Mouse (Mus musculus): Measurements from ENCODE around the gene Chil1. TPM values are rescaled to one million over a fixed set of nuclear protein-coding genes. Genes with fewer than 3 reads are reported as not detected.

The Chil1 gene
- polyA plus RNA-seq, 1 experiment from 2014 or later = 2.8 TPM

GRCm38 (mm10) chr1:134160404-134160803 is 21.6 kb upstream of the Chil1 start:
- H3K4me1 ChIP-seq (replicated peaks) = no peaks in the 10 kb centered on the region
- H3K4me2 ChIP-seq = no peak overlapping the region
- no peak overlapping the region for H3K9ac ChIP-seq
- H3K9me3 ChIP-seq = no peaks in the 10 kb centered on the region
- ATAC-seq (ENCODE audit: low FRiP score) = no peak
- WGBS = 95% methylated on average over 3 of the region's 3 CpGs
- no peaks in the 10 kb centered on the region for H3K27me3 ChIP-seq
- no peak overlapping the region for H3K4me3 ChIP-seq
- H3K36me3 ChIP-seq = no peaks in the 10 kb centered on the region
- no peak overlapping the region for H3K27ac ChIP-seq

- H3K9ac ChIP-seq = no peak overlapping the region
- H3K9me3 ChIP-seq = no peaks in the 10 kb centered on the region
- no peaks in the 10 kb centered on the region for H3K4me1 ChIP-seq (replicated peaks)
- no peak overlapping the region for H3K4me3 ChIP-seq
- no peaks in the 10 kb centered on the region for H3K27me3 ChIP-seq
- no peak for ATAC-seq (ENCODE audit: low FRiP score)
- WGBS = 83% methylated on average over 6 of the region's 6 CpGs
- H3K36me3 ChIP-seq = no peaks in the 10 kb centered on the region
- no peak overlapping the region for H3K4me2 ChIP-seq
- no peak overlapping the region for H3K27ac ChIP-seq
Measured at GRCm38 (mm10) chr1:134161399-134161798, 20.6 kb upstream of the Chil1 start.

- ATAC-seq (ENCODE audit: low FRiP score) = no peak
- H3K4me2 ChIP-seq = no peak overlapping the region
- no peaks in the 10 kb centered on the region for H3K36me3 ChIP-seq
- 82% methylated on average over 6 of the region's 6 CpGs for WGBS
- H3K4me3 ChIP-seq = no peak overlapping the region
- H3K9me3 ChIP-seq = no peaks in the 10 kb centered on the region
- no peaks in the 10 kb centered on the region for H3K27me3 ChIP-seq
- H3K27ac ChIP-seq = no peak overlapping the region
- H3K4me1 ChIP-seq (replicated peaks) = no peaks in the 10 kb centered on the region
- no peak overlapping the region for H3K9ac ChIP-seq
Measured at GRCm38 (mm10) chr1:134162510-134163225, 19.3 kb upstream of the Chil1 start.

GRCm38 (mm10) chr1:134163476-134163875 is 18.5 kb upstream of the Chil1 start:
- no peaks in the 10 kb centered on the region for H3K36me3 ChIP-seq
- no peaks in the 10 kb centered on the region for H3K27me3 ChIP-seq
- no peak overlapping the region for H3K9ac ChIP-seq
- H3K27ac ChIP-seq = no peak overlapping the region
- H3K4me2 ChIP-seq = no peak overlapping the region
- no peak overlapping the region for H3K4me3 ChIP-seq
- H3K4me1 ChIP-seq (replicated peaks) = no peaks in the 10 kb centered on the region
- H3K9me3 ChIP-seq = no peaks in the 10 kb centered on the region
- 84% methylated on average over 7 of the region's 7 CpGs for WGBS
- no peak for ATAC-seq (ENCODE audit: low FRiP score)

- no peaks in the 10 kb centered on the region for H3K36me3 ChIP-seq
- no peak overlapping the region for H3K4me2 ChIP-seq
- H3K27me3 ChIP-seq = no peaks in the 10 kb centered on the region
- 73% methylated on average over 4 of the region's 4 CpGs for whole genome bisulfite sequencing
- H3K9me3 ChIP-seq = no peaks in the 10 kb centered on the region
- no peak overlapping the region for H3K4me3 ChIP-seq
- no peaks in the 10 kb centered on the region for H3K4me1 ChIP-seq (replicated peaks)
- no peak for ATAC-seq (ENCODE audit: low FRiP score)
- H3K9ac ChIP-seq = no peak overlapping the region
- no peak overlapping the region for H3K27ac ChIP-seq
Measured at GRCm38 (mm10) chr1:134164454-134164853, 17.5 kb upstream of the Chil1 start.

- Histone ChIP-seq H3K4me3 (no peak overlapping the region), H3K4me1 (replicated peaks) (no peaks in the 10 kb centered on the region), H3K27ac (no peak overlapping the region), H3K4me2 (no peak overlapping the region), H3K9ac (no peak overlapping the region), H3K36me3 (no peaks in the 10 kb centered on the region), H3K9me3 (no peaks in the 10 kb centered on the region), H3K27me3 (no peaks in the 10 kb centered on the region)
- ATAC-seq (ENCODE audit: low FRiP score) = no peak
- WGBS = 92% methylated on average over 3 of the region's 3 CpGs
Measured at GRCm38 (mm10) chr1:134166547-134166946, 15.4 kb upstream of the Chil1 start.

GRCm38 (mm10) chr1:134167416-134168305 is 14.3 kb upstream of the Chil1 start:
- no peak overlapping the region for H3K4me3 ChIP-seq
- 61% methylated on average over 14 of the region's 14 CpGs for WGBS
- no peaks in the 10 kb centered on the region for H3K36me3 ChIP-seq
- no peak overlapping the region for H3K27ac ChIP-seq
- H3K9ac ChIP-seq = no peak overlapping the region
- no peak overlapping the region for H3K4me2 ChIP-seq
- H3K27me3 ChIP-seq = no peaks in the 10 kb centered on the region
- no peaks in the 10 kb centered on the region for H3K9me3 ChIP-seq
- ATAC-seq (ENCODE audit: low FRiP score) = no peak
- no peaks in the 10 kb centered on the region for H3K4me1 ChIP-seq (replicated peaks)

GRCm38 (mm10) chr1:134168567-134168966 is 13.4 kb upstream of the Chil1 start:
- no peak for ATAC-seq (ENCODE audit: low FRiP score)
- no peak overlapping the region for H3K27ac ChIP-seq
- 77% methylated on average over 3 of the region's 3 CpGs for WGBS

GRCm38 (mm10) chr1:134168985-134169697 is 12.8 kb upstream of the Chil1 start:
- WGBS = 91% methylated on average over 8 of the region's 8 CpGs
- no peaks in the 10 kb centered on the region for H3K9me3 ChIP-seq

More at GRCm38 (mm10) chr1:134168567-134168966, 13.4 kb upstream of the Chil1 start:
- Histone ChIP-seq H3K4me2 (no peak overlapping the region), H3K4me1 (replicated peaks) (no peaks in the 10 kb centered on the region), H3K27me3 (no peaks in the 10 kb centered on the region), H3K36me3 (no peaks in the 10 kb centered on the region), H3K4me3 (no peak overlapping the region), H3K9ac (no peak overlapping the region), H3K9me3 (no peaks in the 10 kb centered on the region)

GRCm38 (mm10) chr1:134173081-134173480 is 8.9 kb upstream of the Chil1 start:
- Histone ChIP-seq H3K36me3 (no peaks in the 10 kb centered on the region), H3K27me3 (no peaks in the 10 kb centered on the region), H3K4me1 (replicated peaks) (no peaks in the 10 kb centered on the region), H3K4me2 (no peak overlapping the region), H3K4me3 (no peak overlapping the region), H3K9ac (no peak overlapping the region), H3K9me3 (no peaks in the 10 kb centered on the region), H3K27ac (no peak overlapping the region)
- no peak for ATAC-seq (ENCODE audit: low FRiP score)
- 68% methylated on average over 7 of the region's 7 CpGs for WGBS

More at GRCm38 (mm10) chr1:134168985-134169697, 12.8 kb upstream of the Chil1 start:
- ATAC-seq (ENCODE audit: low FRiP score) = no peak
- Histone ChIP-seq H3K27ac (no peak overlapping the region), H3K4me1 (replicated peaks) (no peaks in the 10 kb centered on the region), H3K36me3 (no peaks in the 10 kb centered on the region), H3K4me3 (no peak overlapping the region), H3K27me3 (no peaks in the 10 kb centered on the region), H3K4me2 (no peak overlapping the region), H3K9ac (no peak overlapping the region)

GRCm38 (mm10) chr1:134177976-134178375 is 4.0 kb upstream of the Chil1 start:
- H3K9me3 ChIP-seq = no peaks in the 10 kb centered on the region
- 0 out of 2 replicates have a peak, but pooled peaks cover 4% of the 10 kb centered on the region for H3K27me3 ChIP-seq
- H3K9ac ChIP-seq = no peak overlapping the region
- H3K4me3 ChIP-seq = no peak overlapping the region
- H3K27ac ChIP-seq = no peak overlapping the region
- WGBS = 86% methylated on average over 5 of the region's 5 CpGs
- H3K4me1 ChIP-seq (replicated peaks) = 0 out of 2 replicates have a peak, but pooled peaks cover 2% of the 10 kb centered on the region
- H3K36me3 ChIP-seq = no peaks in the 10 kb centered on the region
- no peak for ATAC-seq (ENCODE audit: low FRiP score)
- H3K4me2 ChIP-seq = no peak overlapping the region

GRCm38 (mm10) chr1:134184089-134184488 is 2.1 kb downstream of the Chil1 start:
- Histone ChIP-seq H3K36me3 (no peaks in the 10 kb centered on the region), H3K9ac (no peak overlapping the region), H3K27ac (no peak overlapping the region), H3K4me3 (no peak overlapping the region), H3K4me2 (no peak overlapping the region), H3K9me3 (no peaks in the 10 kb centered on the region), H3K27me3 (0 out of 2 replicates have a peak, but pooled peaks cover 4% of the 10 kb centered on the region), H3K4me1 (replicated peaks) (peaks cover 18% of the 10 kb centered on the region)
- WGBS = 85% methylated on average over 4 of the region's 4 CpGs
- ATAC-seq (ENCODE audit: low FRiP score) = no peak

Data from hindbrain, embryonic 13.5 days (tissue).